Mouse (Mus musculus): ENCODE results near the gene Cd36. TPM values are rescaled to one million over a fixed set of nuclear protein-coding genes. Genes with fewer than 3 reads are reported as not detected.

Gene Cd36
- total RNA-seq, 2 experiments from 2014 or later, result 145 to 172 TPM

GRCm38 (mm10) chr5:17865432-17865831 lies 23.2 kb downstream of the Cd36 start:
- no peak for ATAC-seq (replicated peaks; ENCODE audit: low FRiP score, poor library complexity, severe bottlenecking)

GRCm38 (mm10) chr5:17863085-17863484 lies 25.5 kb downstream of the Cd36 start:
- no peak for ATAC-seq (replicated peaks; ENCODE audit: low FRiP score, poor library complexity, severe bottlenecking)

- peak; percentile 46; the same call in 1 of the 2 replicates for ATAC-seq (replicated peaks; ENCODE audit: low FRiP score, poor library complexity, severe bottlenecking)
These were observed 30.2 kb downstream of the Cd36 start for GRCm38 (mm10) chr5:17858399-17858798.

GRCm38 (mm10) chr5:17857871-17858270 lies 30.7 kb downstream of the Cd36 start:
- peak; percentile 47; the same call in 1 of the 2 replicates for ATAC-seq (replicated peaks; ENCODE audit: low FRiP score, poor library complexity, severe bottlenecking)

GRCm38 (mm10) chr5:17857262-17857661 lies 31.3 kb downstream of the Cd36 start:
- ATAC-seq (replicated peaks; ENCODE audit: low FRiP score, poor library complexity, severe bottlenecking), result no peak

GRCm38 (mm10) chr5:17854127-17854923 lies 34.3 kb downstream of the Cd36 start:
- ATAC-seq (replicated peaks; ENCODE audit: low FRiP score, poor library complexity, severe bottlenecking), result no peak

GRCm38 (mm10) chr5:17850582-17850981 lies 38.0 kb downstream of the Cd36 start:
- ATAC-seq (replicated peaks; ENCODE audit: low FRiP score, poor library complexity, severe bottlenecking), result peak; percentile 73

- ATAC-seq (replicated peaks; ENCODE audit: low FRiP score, poor library complexity, severe bottlenecking), result no peak
These were observed 39.0 kb downstream of the Cd36 start for GRCm38 (mm10) chr5:17849582-17849981.

- no peak for ATAC-seq (replicated peaks; ENCODE audit: low FRiP score, poor library complexity, severe bottlenecking)
These were observed 39.9 kb downstream of the Cd36 start for GRCm38 (mm10) chr5:17848733-17849132.

- ATAC-seq (replicated peaks; ENCODE audit: low FRiP score, poor library complexity, severe bottlenecking), result no peak
These were observed 40.3 kb downstream of the Cd36 start for GRCm38 (mm10) chr5:17848267-17848666.

- ATAC-seq (replicated peaks; ENCODE audit: low FRiP score, poor library complexity, severe bottlenecking), result no peak
These were observed 44.7 kb downstream of the Cd36 start for GRCm38 (mm10) chr5:17843921-17844320.

- no peak for ATAC-seq (replicated peaks; ENCODE audit: low FRiP score, poor library complexity, severe bottlenecking)
These were observed 45.3 kb downstream of the Cd36 start for GRCm38 (mm10) chr5:17843316-17843715.

- ATAC-seq (replicated peaks; ENCODE audit: low FRiP score, poor library complexity, severe bottlenecking), result no peak
These were observed 46.4 kb downstream of the Cd36 start for GRCm38 (mm10) chr5:17842111-17842729.

- ATAC-seq (replicated peaks; ENCODE audit: low FRiP score, poor library complexity, severe bottlenecking), result no peak
These were observed 49.1 kb downstream of the Cd36 start for GRCm38 (mm10) chr5:17839549-17839948.

GRCm38 (mm10) chr5:17836408-17836807 lies 52.2 kb downstream of the Cd36 start:
- ATAC-seq (replicated peaks; ENCODE audit: low FRiP score, poor library complexity, severe bottlenecking), result no peak

- no peak for ATAC-seq (replicated peaks; ENCODE audit: low FRiP score, poor library complexity, severe bottlenecking)
These were observed 53.1 kb downstream of the Cd36 start for GRCm38 (mm10) chr5:17835302-17836097.

GRCm38 (mm10) chr5:17833797-17834196 lies 54.8 kb downstream of the Cd36 start:
- no peak for ATAC-seq (replicated peaks; ENCODE audit: low FRiP score, poor library complexity, severe bottlenecking)

- ATAC-seq (replicated peaks; ENCODE audit: low FRiP score, poor library complexity, severe bottlenecking), result peak; percentile 54
These were observed 58.1 kb downstream of the Cd36 start for GRCm38 (mm10) chr5:17830536-17830935.

- peak; percentile 86 for ATAC-seq (replicated peaks; ENCODE audit: low FRiP score, poor library complexity, severe bottlenecking)
These were observed 59.7 kb downstream of the Cd36 start for GRCm38 (mm10) chr5:17828713-17829544.

GRCm38 (mm10) chr5:17821395-17821794 lies 67.2 kb downstream of the Cd36 start:
- ATAC-seq (replicated peaks; ENCODE audit: low FRiP score, poor library complexity, severe bottlenecking), result no peak
